In genomic region chr7:19426888-19427287, GRCm38 (mm10) we compare ENCODE assay signal across 19 mouse cellular contexts. TPM values are rescaled to one million over a fixed set of nuclear protein-coding genes. Genes with fewer than 3 reads are reported as not detected.
"Had no signal": no experiment of that assay in that cellular context is flagged by ENCODE, and none has a peak within 500 bp of the region (broad histone marks: within the 10 kb centered on the region; RNA-seq: fewer than 3 reads in every experiment).

No protein-coding gene starts in this region.

- H3K27me3 ChIP-seq: lung, embryonic 15.5 days had no signal

- H3K9ac ChIP-seq: limb, embryonic 12.5 days; liver, embryonic 13.5 days; liver, postnatal 0 days; lung, embryonic 15.5 days; neural tube, embryonic 12.5 days had no signal

- ATAC-seq: liver, postnatal 0 days; midbrain, embryonic 16.5 days had no signal

- H3K4me1 ChIP-seq: limb, embryonic 12.5 days; liver, embryonic 13.5 days; lung, embryonic 15.5 days; neural tube, embryonic 12.5 days had no signal

- H3K4me2 ChIP-seq: limb, embryonic 12.5 days; liver, embryonic 13.5 days; lung, embryonic 15.5 days; midbrain, embryonic 11.5 days; neural tube, embryonic 12.5 days had no signal

- H3K27ac ChIP-seq: kidney, postnatal 0 days; limb, embryonic 12.5 days; liver, embryonic 13.5 days; lung, embryonic 15.5 days; macrophage; neural tube, embryonic 12.5 days had no signal

- H3K4me3 ChIP-seq: limb, embryonic 12.5 days; liver, embryonic 13.5 days; lung, embryonic 15.5 days; megakaryocyte, embryonic 14.5 days; neural tube, embryonic 12.5 days had no signal

- DNase-seq: kidney, adult 9 months; kidney, postnatal 36 days; liver; liver, embryonic 13.5 days; liver, postnatal 0 days; lung, postnatal 14 days; right cerebral cortex, postnatal 4 days; spleen, adult 18-20 months; thymus, adult 18-20 months; thymus, postnatal 25 days had no signal

- H3K9me3 ChIP-seq: limb, embryonic 12.5 days; liver, embryonic 13.5 days; lung, embryonic 15.5 days; megakaryocyte, embryonic 14.5 days; neural tube, embryonic 12.5 days had no signal

RNA-seq across cellular contexts. Expression of gene Ckm, which starts 22.3 kb away (rescaled TPM):
- total RNA-seq: layer of hippocampus, postnatal 25 days had no signal
- polyA plus RNA-seq: macrophage; midbrain, embryonic 11.5 days had no signal

RNA-seq across cellular contexts. Expression of gene Klc3, which starts 23.0 kb away (rescaled TPM):
- polyA plus RNA-seq: macrophage had no signal

RNA-seq across cellular contexts. Expression of gene Exoc3l2, which starts 36.2 kb away (rescaled TPM):
- polyA plus RNA-seq: macrophage had no signal
